In genomic region chr14:26900893-26901292, GRCm38 (mm10) we compare ENCODE assay signal across 15 mouse cellular contexts. TPM values are rescaled to one million over a fixed set of nuclear protein-coding genes. Genes with fewer than 3 reads are reported as not detected.
"Had no signal": no experiment of that assay in that cellular context is flagged by ENCODE, and none has a peak within 500 bp of the region (broad histone marks: within the 10 kb centered on the region; RNA-seq: fewer than 3 reads in every experiment).

No protein-coding gene starts in this region.

- H3K9ac ChIP-seq: limb, embryonic 13.5 days; liver, embryonic 14.5 days; midbrain, embryonic 13.5 days had no signal

- H3K9me3 ChIP-seq: limb, embryonic 13.5 days; midbrain, embryonic 13.5 days had no signal

- H3K27ac ChIP-seq: limb, embryonic 13.5 days; liver, embryonic 14.5 days; midbrain, embryonic 13.5 days had no signal

- H3K4me1 ChIP-seq: limb, embryonic 13.5 days; midbrain, embryonic 13.5 days had no signal

- H3K36me3 ChIP-seq: limb, embryonic 13.5 days; midbrain, embryonic 13.5 days had no signal

- DNase-seq: kidney, adult 8-10 months; kidney, postnatal 25 days; layer of hippocampus, adult 9-11 months; layer of hippocampus, postnatal 36 days; lung, adult 18-20 months; thymus, adult 2 months; thymus, postnatal 36 days had no signal

- H3K4me3 ChIP-seq: limb, embryonic 13.5 days; midbrain, embryonic 13.5 days had no signal

- H3K27me3 ChIP-seq: limb, embryonic 13.5 days; midbrain, embryonic 13.5 days had no signal

- ATAC-seq: intestine, postnatal 0 days; midbrain, embryonic 13.5 days had no signal

- H3K4me2 ChIP-seq: limb, embryonic 13.5 days; midbrain, embryonic 13.5 days had no signal

RNA-seq across cellular contexts. Expression of gene Asb14, which starts 6.5 kb away (rescaled TPM):
- total RNA-seq: layer of hippocampus, postnatal 36 days; midbrain, postnatal 0 days had no signal
- polyA plus RNA-seq: liver, adult 2 months; liver, embryonic 14.5 days; midbrain, embryonic 13.5 days; small intestine, adult 2 months; stomach, embryonic 16.5 days had no signal
